Mouse (Mus musculus) stomach, embryonic 14.5 days (tissue): Measurements from ENCODE around the gene Gosr2. TPM values are rescaled to one million over a fixed set of nuclear protein-coding genes. Genes with fewer than 3 reads are reported as not detected.

Experiments
- ATAC-seq: fragments of 200-750 bp; cut with Nextera tagmentation; 2 replicates; pipeline ENCODE4 v1.8.0; 2017; ENCODE audit warnings: low read depth, moderate TSS enrichment; ENCODE audit not compliant: insufficient number of reproducible peaks, insufficient read depth, low FRiP score
- H3K27ac ChIP-seq: fragments of 300-500 bp; sonication (generic); 2 replicates; pipeline ENCODE4 v1.5.1; 2014; ENCODE audit warnings: mild to moderate bottlenecking, low read length, moderate library complexity, mixed read lengths
- H3K27me3 ChIP-seq: fragments of 300-500 bp; sonication (generic); 2 replicates; pipeline ENCODE4 v1.6.1; 2014; ENCODE audit warnings: low read length, control low read depth, mixed read lengths; ENCODE audit not compliant: control insufficient read depth, insufficient read depth
- H3K36me3 ChIP-seq: fragments of 300-500 bp; sonication (generic); 2 replicates; pipeline ENCODE4 v1.6.1; 2014; ENCODE audit warnings: mild to moderate bottlenecking, control low read depth, low read length, moderate library complexity, mixed read lengths; ENCODE audit not compliant: control insufficient read depth, insufficient read depth
- H3K4me1 ChIP-seq: fragments of 300-500 bp; sonication (generic); 2 replicates; pipeline ENCODE4 v1.6.1; 2014; ENCODE audit warnings: low read length, control low read depth, mixed read lengths; ENCODE audit not compliant: control insufficient read depth, insufficient read depth
- H3K4me2 ChIP-seq: fragments of 300-500 bp; sonication (generic); replicated peaks from 2 replicates; pipeline ENCODE4 v1.6.1; 2014; ENCODE audit warnings: low read depth, low read length, control low read depth
- H3K4me3 ChIP-seq: fragments of 300-500 bp; sonication (generic); 2 replicates; pipeline ENCODE4 v1.5.1; 2014; ENCODE audit warnings: low read depth, low read length, control low read depth
- H3K9ac ChIP-seq: fragments of 300-500 bp; sonication (generic); replicated peaks from 2 replicates; pipeline ENCODE4 v1.6.1; 2014; ENCODE audit warnings: low read depth, mild to moderate bottlenecking, control low read depth, low read length, moderate library complexity, mixed read lengths
- H3K9me3 ChIP-seq: fragments of 300-500 bp; sonication (generic); 2 replicates; pipeline ENCODE4 v1.6.1; 2016; ENCODE audit warnings: low read depth, low read length, control low read depth; ENCODE audit not compliant: control insufficient read depth
- WGBS: fragments of 180-500 bp; shearing (Covaris S2); extraction: QIAGEN DNeasy Blood & Tissue Kit; methylation state at CpG from one replicate; pipeline ENCODE4 v1.1.7; 2014; 5-methylcytosine and 5-hydroxymethylcytosine counted together
- polyA plus RNA-seq: library from polyadenylated mRNA; unstranded; fragments of >200 nt; fragmentation: Nextera tagmentation; extraction: Ambion mirVana; gene quantifications from 2 replicates; pipeline ENCODE4 v1.2.1, GENCODE M21; 2014

Gosr2 gene
- polyA plus RNA-seq, 1 experiment from 2014 or later: 69.4 TPM

DNA sequence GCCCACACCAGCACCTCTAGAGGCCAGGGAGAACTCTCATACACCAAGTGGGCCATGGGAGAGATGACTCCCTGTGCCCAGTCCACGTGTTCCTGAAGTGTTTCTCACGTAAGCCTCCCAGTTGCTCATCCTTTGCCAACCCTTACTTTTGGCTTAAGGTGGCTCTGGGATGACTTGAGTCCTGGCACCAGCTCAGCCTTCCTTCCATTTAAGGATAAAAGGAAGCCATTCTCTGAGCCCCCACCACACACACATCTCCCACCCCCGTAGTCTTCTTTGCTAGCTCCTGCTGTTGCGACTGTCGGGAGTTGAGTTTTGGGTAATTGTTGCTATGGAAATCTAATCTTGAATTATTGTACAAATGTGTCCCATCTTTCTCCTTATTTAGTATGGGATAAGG, 35.2 kb downstream of the Gosr2 start:
- Histone ChIP-seq H3K4me1 (no peaks in the 10 kb centered on the region), H3K4me3 (no peak overlapping the region), H3K9ac (no peak overlapping the region), H3K27me3 (no peaks in the 10 kb centered on the region), H3K27ac (no peak overlapping the region), H3K36me3 (no peaks in the 10 kb centered on the region), H3K4me2 (no peak overlapping the region), H3K9me3 (no peaks in the 10 kb centered on the region)
- ATAC-seq: no peak
- 79% methylated on average over 5 of the region's 5 CpGs for WGBS

DNA sequence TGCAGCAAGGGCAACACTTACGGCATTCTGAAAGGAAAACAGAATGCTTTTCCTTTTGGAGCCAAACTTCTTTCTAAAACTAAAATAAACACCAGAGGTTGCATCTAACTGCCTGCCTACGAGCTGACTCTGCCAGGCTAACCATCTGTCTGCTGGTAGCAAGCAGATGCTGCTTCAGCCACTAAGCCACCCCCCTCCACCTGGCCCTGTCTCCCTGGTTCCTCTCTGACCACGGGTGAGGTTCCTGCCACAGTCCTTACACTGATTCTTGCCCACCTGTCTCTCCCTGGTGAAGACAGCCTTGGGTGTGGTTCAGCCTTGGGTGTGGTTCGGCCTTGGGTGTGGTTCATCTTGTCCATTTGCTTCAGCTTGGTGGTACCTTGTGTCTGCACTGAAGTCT, 35.8 kb downstream of the Gosr2 start:
- Histone ChIP-seq H3K27ac (no peak overlapping the region), H3K27me3 (no peaks in the 10 kb centered on the region), H3K9me3 (no peaks in the 10 kb centered on the region), H3K36me3 (no peaks in the 10 kb centered on the region), H3K4me3 (no peak overlapping the region), H3K9ac (no peak overlapping the region), H3K4me2 (no peak overlapping the region), H3K4me1 (no peaks in the 10 kb centered on the region)
- 54% methylated on average over 4 of the region's 4 CpGs for WGBS
- no peak for ATAC-seq

DNA sequence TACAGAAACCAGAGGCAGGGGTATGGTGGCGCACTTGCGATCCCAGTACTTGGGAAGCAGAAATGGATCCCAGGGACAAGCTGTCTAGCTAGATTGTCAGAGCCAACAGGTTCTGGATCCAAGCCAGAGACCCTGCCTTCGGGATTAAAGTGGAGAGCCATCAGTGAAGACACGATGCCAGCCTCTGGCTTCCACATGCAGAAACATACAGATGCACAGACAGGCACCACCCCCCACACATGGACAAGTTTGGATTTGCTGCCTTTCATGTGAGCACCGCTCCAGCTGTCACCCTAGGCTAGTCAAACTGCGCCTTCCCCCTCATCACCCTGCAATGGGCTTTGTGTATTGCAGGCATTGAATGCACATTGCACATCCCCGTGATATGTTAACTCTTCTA, 39.5 kb downstream of the Gosr2 start:
- Histone ChIP-seq H3K4me1 (no peaks in the 10 kb centered on the region), H3K27ac (no peak overlapping the region), H3K27me3 (peaks cover under 1% of the 10 kb centered on the region; the same call in 1 of the 2 replicates), H3K4me3 (no peak overlapping the region), H3K36me3 (no peaks in the 10 kb centered on the region), H3K9ac (no peak overlapping the region), H3K9me3 (no peaks in the 10 kb centered on the region), H3K4me2 (no peak overlapping the region)
- WGBS: 84% methylated on average over 7 of the region's 7 CpGs
- no peak for ATAC-seq

DNA sequence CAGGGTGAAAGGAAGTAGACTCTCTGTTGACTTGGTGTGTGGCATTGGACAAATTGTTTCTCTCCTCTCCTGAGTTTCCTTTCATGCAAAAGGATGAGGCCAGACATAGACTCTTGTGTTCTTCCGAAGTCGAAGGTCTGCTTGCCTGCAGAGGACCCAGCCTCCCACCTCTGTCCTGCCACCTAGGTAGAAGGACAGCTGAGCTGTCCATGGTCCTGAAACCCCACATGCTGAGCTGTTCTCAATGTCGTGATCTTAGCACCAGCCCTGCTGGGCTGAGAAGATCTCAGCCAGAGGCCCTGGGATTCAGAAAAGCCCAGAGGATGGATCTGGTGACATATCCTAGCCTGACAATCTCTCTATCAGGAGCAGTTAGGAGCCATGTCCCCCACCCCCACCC, 41.2 kb downstream of the Gosr2 start:
- 5% methylated on average over 3 of the region's 3 CpGs for WGBS
- ATAC-seq: no peak
- H3K36me3 ChIP-seq: no peaks in the 10 kb centered on the region

DNA sequence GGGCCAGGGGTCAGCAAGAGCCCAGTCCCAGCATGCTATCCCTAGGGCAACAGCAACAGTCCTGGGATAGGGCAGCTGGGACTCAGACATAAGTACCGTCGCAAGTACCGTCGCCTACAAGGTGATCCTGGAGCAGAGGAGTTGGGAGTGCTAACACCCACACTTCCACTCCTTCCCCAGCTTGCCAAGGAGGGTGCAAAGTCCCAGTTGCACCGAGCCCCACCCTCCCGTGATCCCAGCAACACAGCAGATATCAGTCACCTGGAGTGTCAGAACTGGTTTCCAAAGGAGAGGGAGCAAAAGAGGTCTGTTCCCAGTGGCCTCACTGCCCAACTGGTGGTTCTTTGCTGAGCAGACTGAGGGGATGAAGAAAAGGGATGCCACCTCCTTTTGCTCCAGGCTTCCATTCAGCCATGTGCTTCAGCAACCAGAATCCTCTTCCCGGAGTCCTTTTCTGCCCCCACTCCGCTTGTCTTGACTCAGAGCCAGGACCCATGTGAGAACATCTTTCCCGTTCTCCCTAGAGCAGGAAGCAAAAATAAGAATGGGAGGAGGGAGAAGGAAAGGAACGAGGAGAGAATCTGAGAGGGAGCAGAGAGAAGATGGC, 44.2 kb downstream of the Gosr2 start:
- WGBS: 65% methylated on average over 10 of the region's 10 CpGs
- no peaks in the 10 kb centered on the region for H3K36me3 ChIP-seq
- no peak overlapping the region for H3K27ac ChIP-seq
- H3K27me3 ChIP-seq: peaks cover 40% of the 10 kb centered on the region
- ATAC-seq: no peak
- no peak overlapping the region for H3K9ac ChIP-seq
- H3K4me2 ChIP-seq: no peak overlapping the region
- 0 out of 2 replicates have a peak, but pooled peaks cover 10% of the 10 kb centered on the region for H3K4me1 ChIP-seq
- H3K9me3 ChIP-seq: no peaks in the 10 kb centered on the region
- no peak overlapping the region for H3K4me3 ChIP-seq

More for the DNA sequence above, 41.2 kb downstream of the Gosr2 start:
- Histone ChIP-seq H3K27ac (no peak overlapping the region), H3K4me2 (no peak overlapping the region), H3K27me3 (peaks cover 16% of the 10 kb centered on the region), H3K4me1 (no peaks in the 10 kb centered on the region), H3K9ac (no peak overlapping the region), H3K9me3 (no peaks in the 10 kb centered on the region), H3K4me3 (no peak overlapping the region)

DNA sequence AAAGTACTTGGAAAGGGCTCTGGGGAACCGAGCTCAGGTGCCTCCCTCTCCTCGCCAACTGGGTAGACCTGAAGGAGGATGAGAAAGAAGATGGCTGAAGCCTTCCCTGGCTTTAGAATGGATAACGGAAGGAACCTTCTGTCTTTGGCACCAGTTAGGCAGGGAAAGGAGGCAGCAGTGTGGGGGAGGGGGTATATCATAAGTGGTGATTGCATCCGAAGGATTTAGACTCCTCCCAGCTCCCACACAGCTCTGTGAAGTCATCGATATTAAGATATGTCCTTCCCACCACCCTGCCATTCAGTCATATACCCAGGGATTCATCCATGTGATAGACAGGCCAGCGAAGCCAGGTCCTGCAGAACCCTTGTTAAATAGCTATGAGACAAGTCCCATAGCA, 46.3 kb downstream of the Gosr2 start:
- no peak overlapping the region for H3K4me3 ChIP-seq
- peaks cover 51% of the 10 kb centered on the region for H3K27me3 ChIP-seq
- no peak overlapping the region for H3K4me2 ChIP-seq
- no peak for ATAC-seq
- H3K4me1 ChIP-seq: 0 out of 2 replicates have a peak, but pooled peaks cover 10% of the 10 kb centered on the region
- WGBS: 81% methylated on average over 6 of the region's 6 CpGs
- no peak overlapping the region for H3K27ac ChIP-seq
- no peaks in the 10 kb centered on the region for H3K9me3 ChIP-seq
- H3K36me3 ChIP-seq: no peaks in the 10 kb centered on the region
- H3K9ac ChIP-seq: no peak overlapping the region

DNA sequence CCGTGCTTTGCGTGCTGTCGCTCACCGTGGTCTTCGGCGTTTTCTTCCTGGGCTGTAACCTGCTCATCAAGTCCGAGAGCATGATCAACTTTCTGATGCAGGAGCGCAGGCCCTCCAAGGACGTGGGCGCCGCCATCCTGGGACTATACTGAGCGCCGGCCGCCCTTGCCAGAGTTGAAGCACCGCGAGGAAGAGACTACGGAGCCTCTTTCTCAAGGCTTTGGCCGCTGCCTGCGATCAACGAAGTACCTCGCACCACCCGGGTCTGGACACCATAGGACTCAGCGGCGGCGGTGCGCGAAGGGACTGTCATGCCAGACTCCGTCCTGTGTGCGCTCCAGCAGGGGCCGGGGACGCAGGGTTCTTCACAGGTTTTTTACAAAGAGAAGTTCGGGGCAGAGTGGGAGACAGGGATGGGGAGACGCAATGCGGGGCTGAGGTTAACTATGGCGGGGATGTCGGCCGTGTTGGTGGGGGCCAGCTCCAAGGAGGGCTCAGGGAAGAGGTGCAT, 47.7 kb downstream of the Gosr2 start:
- Histone ChIP-seq H3K9ac (no peak overlapping the region), H3K27ac (no peak overlapping the region), H3K4me2 (peak overlapping the region; percentile 57), H3K27me3 (peaks cover 54% of the 10 kb centered on the region), H3K9me3 (no peaks in the 10 kb centered on the region), H3K4me1 (0 out of 2 replicates have a peak, but pooled peaks cover 10% of the 10 kb centered on the region), H3K4me3 (peak overlapping the region; percentile 35), H3K36me3 (no peaks in the 10 kb centered on the region)
- no peak for ATAC-seq
- 3% methylated on average over 37 of the region's 37 CpGs for WGBS

DNA sequence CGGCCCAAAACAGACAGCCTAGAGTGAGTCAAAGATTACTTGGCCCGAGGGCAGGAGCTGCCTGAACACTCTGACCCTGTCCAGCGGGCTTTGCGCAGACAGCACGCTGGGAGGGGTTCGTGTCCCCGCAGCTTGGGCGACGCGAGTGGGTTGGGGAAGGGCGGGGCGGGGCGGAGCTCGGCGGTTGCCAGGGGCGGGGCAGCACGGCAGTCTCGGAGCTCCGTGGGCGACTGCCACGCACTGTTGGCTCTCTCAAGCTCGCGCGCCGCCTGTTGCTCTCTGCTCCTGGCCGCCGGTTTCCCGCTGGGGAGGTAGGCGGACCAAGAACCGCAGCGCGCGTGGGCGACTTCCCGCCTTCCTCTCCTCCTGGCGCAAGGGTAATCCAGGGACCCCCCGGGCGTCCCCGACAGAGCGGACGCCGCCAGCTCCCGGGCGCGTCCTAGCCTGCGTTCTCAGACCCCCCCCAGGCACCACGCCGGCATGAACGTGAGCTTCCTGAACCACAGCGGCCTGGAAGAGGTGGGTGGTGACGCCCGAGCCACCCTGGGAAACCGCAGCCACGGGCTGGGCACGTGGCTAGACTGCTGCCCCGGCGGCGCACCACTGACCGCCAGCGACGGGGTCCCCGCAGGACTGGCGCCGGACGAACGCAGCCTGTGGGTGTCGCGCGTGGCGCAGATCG, 48.3 kb downstream of the Gosr2 start, which contains the start of gene Rprml:
Gene Rprml, plus strand, starts transcription at position 270 of the 682 bp plus-strand sequence.
- peak within 1 kb of the TSS; percentile 35 for H3K4me3 ChIP-seq
- H3K27ac ChIP-seq: no peak within 1 kb of the TSS
- H3K36me3 ChIP-seq: no peaks in the 10 kb centered on the region
- 0 out of 2 replicates have a peak, but pooled peaks cover 10% of the 10 kb centered on the region for H3K4me1 ChIP-seq
- H3K4me2 ChIP-seq: peak within 1 kb of the TSS; percentile 57
- WGBS: 1% methylated on average over 66 of the region's 71 CpGs
- no peaks in the 10 kb centered on the region for H3K9me3 ChIP-seq
- no peak within 1 kb of the TSS for H3K9ac ChIP-seq
- ATAC-seq: no peak
- H3K27me3 ChIP-seq: peaks cover 54% of the 10 kb centered on the region
